Mouse (Mus musculus) liver, embryonic 16.5 days (tissue): ENCODE data around the gene Tmcc3. TPM values are rescaled to one million over a fixed set of nuclear protein-coding genes. Genes with fewer than 3 reads are reported as not detected.

Source experiments
- ATAC-seq: fragments of 200-750 bp; cut with Nextera tagmentation; 2 replicates; pipeline ENCODE4 v1.8.0; 2017; ENCODE audit warnings: low read depth, mild to moderate bottlenecking, moderate number of reproducible peaks, moderate library complexity
- H3K27ac ChIP-seq: fragments of 300-500 bp; sonication (generic); 2 replicates; pipeline ENCODE4 v1.5.1; 2014; ENCODE audit warnings: mild to moderate bottlenecking, low read length
- H3K27me3 ChIP-seq: fragments of 300-500 bp; sonication (generic); 2 replicates; pipeline ENCODE4 v1.6.1; 2014; ENCODE audit warnings: low read depth, low read length, mixed read lengths; ENCODE audit not compliant: control insufficient read depth, insufficient read depth
- H3K36me3 ChIP-seq: fragments of 300-500 bp; sonication (generic); 2 replicates; pipeline ENCODE4 v1.6.1; 2014; ENCODE audit warnings: mild to moderate bottlenecking; ENCODE audit not compliant: control insufficient read depth, insufficient read depth
- H3K4me1 ChIP-seq: fragments of 300-500 bp; sonication (generic); 2 replicates; pipeline ENCODE4 v1.6.1; 2014; ENCODE audit warnings: low read depth, low read length, mixed read lengths; ENCODE audit not compliant: control insufficient read depth
- H3K4me2 ChIP-seq: fragments of 300-500 bp; sonication (generic); 2 replicates; pipeline ENCODE4 v1.6.1; 2014; ENCODE audit warnings: low read depth, low read length, mixed read lengths
- H3K4me3 ChIP-seq: fragments of 300-500 bp; sonication (generic); 2 replicates; pipeline ENCODE4 v1.5.1; 2014; ENCODE audit warnings: low read depth, mild to moderate bottlenecking, low read length
- H3K9ac ChIP-seq: fragments of 300-500 bp; sonication (generic); 2 replicates; pipeline ENCODE4 v1.6.1; 2014; ENCODE audit warnings: low read depth, low read length
- H3K9me3 ChIP-seq: fragments of 300-500 bp; sonication (generic); replicated peaks from 2 replicates; pipeline ENCODE4 v1.6.1; 2016; ENCODE audit warnings: low read length; ENCODE audit not compliant: control insufficient read depth
- WGBS: fragments of 180-500 bp; shearing (Covaris S2); extraction: QIAGEN DNeasy Blood & Tissue Kit; methylation state at CpG from one replicate; pipeline ENCODE4 v1.1.7; 2014; ENCODE audit not compliant: insufficient replicate concordance; 5-methylcytosine and 5-hydroxymethylcytosine counted together
- polyA plus RNA-seq: library from polyadenylated mRNA; unstranded; fragments of >200 nt; fragmentation: Nextera tagmentation; extraction: Ambion mirVana; gene quantifications from 2 replicates; pipeline ENCODE4 v1.2.1, GENCODE M21; 2015

Gene Tmcc3
- polyA plus RNA-seq, 1 experiment from 2014 or later, result 6.7 TPM

DNA sequence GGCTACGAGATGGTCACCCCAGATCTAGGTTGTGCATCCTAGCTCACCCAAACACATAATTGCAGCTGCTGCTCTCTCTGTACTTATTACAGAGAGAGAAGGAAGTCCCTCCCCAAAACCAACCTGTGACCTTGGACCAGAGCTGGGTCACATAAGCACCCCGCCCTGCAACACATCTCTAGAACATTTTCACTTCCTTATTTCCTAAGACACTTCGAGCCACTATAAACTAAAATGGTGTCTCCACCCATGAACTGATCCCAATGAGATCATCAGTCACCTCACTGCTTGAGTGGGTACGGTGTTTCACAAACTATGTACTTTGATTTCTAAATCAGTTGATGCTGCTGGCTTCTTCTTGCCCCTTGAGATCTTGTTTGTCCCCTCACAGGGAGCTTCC is 293.7 kb downstream of the Tmcc3 start:
- H3K36me3 ChIP-seq, result no peaks in the 10 kb centered on the region
- H3K4me2 ChIP-seq, result no peak overlapping the region
- H3K9me3 ChIP-seq, result no peaks in the 10 kb centered on the region
- no peak overlapping the region for H3K27ac ChIP-seq
- H3K4me3 ChIP-seq, result no peak overlapping the region
- H3K4me1 ChIP-seq, result no peaks in the 10 kb centered on the region
- no peak for ATAC-seq
- WGBS, result 54% methylated on average over 4 of the region's 4 CpGs
- H3K27me3 ChIP-seq, result no peaks in the 10 kb centered on the region
- H3K9ac ChIP-seq, result no peak overlapping the region

DNA sequence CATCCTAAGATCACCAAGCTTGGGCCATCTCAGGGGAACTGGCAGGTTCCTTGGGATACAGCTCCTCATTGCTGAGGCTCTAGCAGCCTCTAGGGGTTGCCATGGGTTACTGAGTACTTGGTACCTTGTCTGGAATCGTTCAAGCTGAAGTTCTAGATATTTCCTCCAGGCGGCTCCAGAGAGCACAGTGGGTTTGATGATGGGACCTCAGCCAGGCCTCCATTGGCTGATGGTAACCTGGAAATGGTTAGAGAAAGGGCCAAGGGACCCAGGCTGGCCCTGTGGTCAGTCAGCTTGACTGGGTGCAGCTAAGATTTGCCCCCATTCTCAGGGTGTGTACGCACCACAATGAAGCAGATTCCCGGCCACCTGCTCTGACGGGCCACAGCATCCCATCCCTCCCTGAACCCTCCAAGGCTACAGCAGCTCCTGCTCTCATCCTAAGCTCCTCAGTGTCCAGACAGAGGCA is 297.6 kb downstream of the Tmcc3 start:
- 41% methylated on average over 5 of the region's 5 CpGs for WGBS
- Histone ChIP-seq H3K4me3 (no peak overlapping the region), H3K4me2 (no peak overlapping the region), H3K9me3 (no peaks in the 10 kb centered on the region), H3K27me3 (no peaks in the 10 kb centered on the region), H3K4me1 (no peaks in the 10 kb centered on the region), H3K36me3 (no peaks in the 10 kb centered on the region), H3K27ac (no peak overlapping the region), H3K9ac (no peak overlapping the region)
- peak; percentile 55 for ATAC-seq

DNA sequence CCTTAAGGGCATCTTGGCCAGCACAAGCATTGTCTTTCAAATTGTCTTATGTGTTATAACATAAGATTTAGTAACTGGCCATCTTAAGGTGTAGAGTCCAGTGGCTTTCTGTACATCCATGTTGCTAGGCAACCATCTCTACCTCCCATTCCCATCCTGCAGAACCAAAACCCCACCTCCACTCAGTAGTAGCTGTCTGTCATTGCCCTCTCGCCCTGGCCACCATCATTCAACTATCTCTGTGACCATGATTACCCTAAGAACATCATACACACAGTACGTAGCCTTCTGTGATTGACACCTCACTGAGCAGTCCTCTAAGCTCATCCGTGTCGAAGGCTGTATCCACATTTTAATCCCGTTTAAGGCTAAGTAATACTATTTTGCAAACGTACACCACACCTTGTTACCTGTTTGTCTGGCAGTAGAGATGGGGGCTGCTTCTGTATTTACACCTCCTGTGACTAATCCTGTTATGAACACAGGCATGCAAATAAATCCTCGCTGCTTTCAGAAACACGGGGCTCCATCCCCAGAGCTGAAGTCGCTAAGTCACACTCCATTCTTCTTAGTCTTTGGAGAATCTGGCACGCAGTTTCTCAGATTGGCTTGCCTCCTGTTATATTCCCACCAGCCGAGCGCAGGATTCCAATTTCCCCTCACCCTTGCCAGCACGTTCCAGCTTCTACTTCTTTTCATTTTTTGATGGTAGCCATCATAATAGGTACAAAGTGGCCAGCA is 299.6 kb downstream of the Tmcc3 start:
- no peak overlapping the region for H3K9ac ChIP-seq
- WGBS, result 58% methylated on average over 13 of the region's 13 CpGs
- ATAC-seq, result no peak

DNA sequence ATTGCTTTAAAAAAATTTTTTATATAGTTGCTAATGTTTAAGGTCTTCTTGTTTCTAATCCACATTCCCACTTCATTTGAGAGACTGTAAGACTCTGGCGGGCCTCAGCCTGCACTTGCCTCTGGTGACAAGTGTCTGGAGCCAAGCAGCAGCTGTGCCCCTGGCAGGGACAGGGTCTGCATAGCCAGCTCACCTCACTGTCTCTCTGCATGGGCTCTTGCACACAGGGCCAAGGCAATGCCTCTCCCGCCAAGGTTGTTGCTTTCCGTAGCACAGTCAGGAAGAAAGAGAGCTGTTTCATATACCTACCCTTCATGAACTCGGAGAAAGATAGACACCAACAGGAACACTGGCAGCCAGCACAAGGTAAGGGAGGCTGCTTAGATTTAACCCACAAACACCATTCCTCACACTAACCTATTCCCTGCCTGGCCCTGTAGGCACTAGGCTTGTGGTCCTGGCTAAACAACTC is 300.3 kb downstream of the Tmcc3 start:
- no peaks in the 10 kb centered on the region for H3K27me3 ChIP-seq
- no peak overlapping the region for H3K4me3 ChIP-seq
- no peak overlapping the region for H3K9ac ChIP-seq
- H3K4me1 ChIP-seq, result no peaks in the 10 kb centered on the region
- no peak overlapping the region for H3K4me2 ChIP-seq
- H3K36me3 ChIP-seq, result no peaks in the 10 kb centered on the region
- H3K9me3 ChIP-seq, result no peaks in the 10 kb centered on the region
- WGBS, result 69% methylated on average over 4 of the region's 4 CpGs
- no peak overlapping the region for H3K27ac ChIP-seq
- ATAC-seq, result no peak

More for the DNA sequence above, 299.6 kb downstream of the Tmcc3 start:
- Histone ChIP-seq H3K4me2 (no peak overlapping the region), H3K4me3 (no peak overlapping the region), H3K27me3 (no peaks in the 10 kb centered on the region), H3K4me1 (no peaks in the 10 kb centered on the region), H3K36me3 (no peaks in the 10 kb centered on the region), H3K9me3 (no peaks in the 10 kb centered on the region), H3K27ac (no peak overlapping the region)

DNA sequence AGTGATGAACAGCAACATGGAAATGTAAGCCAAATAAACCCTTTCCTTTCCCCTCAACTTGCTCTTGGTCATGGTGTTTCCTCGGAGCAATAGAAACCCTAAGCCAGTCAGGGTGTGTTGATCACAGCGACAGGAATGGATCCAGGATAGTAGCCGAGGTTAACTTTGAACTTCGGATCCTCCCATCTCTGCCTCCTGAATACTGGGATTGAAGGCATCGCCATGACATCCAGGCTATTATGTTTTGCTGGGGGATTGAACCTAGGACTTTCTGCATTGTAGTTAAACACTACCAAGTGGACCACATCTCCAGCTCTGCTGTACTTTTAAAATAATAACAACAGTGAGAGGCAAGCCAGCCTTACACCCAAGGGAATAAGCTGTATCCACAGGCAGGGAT is 307.8 kb downstream of the Tmcc3 start:
- Histone ChIP-seq H3K4me1 (no peaks in the 10 kb centered on the region), H3K9me3 (no peaks in the 10 kb centered on the region), H3K9ac (no peak overlapping the region), H3K36me3 (no peaks in the 10 kb centered on the region), H3K27me3 (peaks cover 8% of the 10 kb centered on the region), H3K4me2 (no peak overlapping the region), H3K4me3 (no peak overlapping the region), H3K27ac (no peak overlapping the region)
- no peak for ATAC-seq
- WGBS, result 70% methylated on average over 5 of the region's 5 CpGs

DNA sequence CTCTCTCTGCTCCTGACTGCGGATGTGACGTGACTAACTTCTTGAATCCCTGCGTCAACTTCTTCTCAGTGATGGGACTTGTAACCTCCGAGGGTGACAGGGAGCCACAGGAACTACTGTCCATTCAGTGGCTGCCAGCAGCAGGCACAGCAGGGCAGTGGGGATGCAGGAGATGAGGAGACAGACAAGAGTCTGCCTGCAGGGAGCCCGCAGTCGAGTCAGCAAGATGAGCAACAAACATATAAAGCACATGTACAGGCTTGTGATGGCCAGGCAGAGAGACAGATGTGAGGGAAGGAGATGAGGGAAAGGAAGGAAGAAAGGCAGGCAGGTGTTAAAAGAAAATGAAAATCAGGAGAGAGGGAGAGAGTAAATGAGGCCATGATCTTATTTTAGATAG is 308.8 kb downstream of the Tmcc3 start:
- Histone ChIP-seq H3K27me3 (peaks cover 8% of the 10 kb centered on the region), H3K27ac (no peak overlapping the region), H3K4me2 (no peak overlapping the region), H3K4me3 (no peak overlapping the region), H3K4me1 (no peaks in the 10 kb centered on the region), H3K9ac (no peak overlapping the region), H3K36me3 (no peaks in the 10 kb centered on the region), H3K9me3 (no peaks in the 10 kb centered on the region)
- no peak for ATAC-seq
- 48% methylated on average over 6 of the region's 6 CpGs for WGBS

DNA sequence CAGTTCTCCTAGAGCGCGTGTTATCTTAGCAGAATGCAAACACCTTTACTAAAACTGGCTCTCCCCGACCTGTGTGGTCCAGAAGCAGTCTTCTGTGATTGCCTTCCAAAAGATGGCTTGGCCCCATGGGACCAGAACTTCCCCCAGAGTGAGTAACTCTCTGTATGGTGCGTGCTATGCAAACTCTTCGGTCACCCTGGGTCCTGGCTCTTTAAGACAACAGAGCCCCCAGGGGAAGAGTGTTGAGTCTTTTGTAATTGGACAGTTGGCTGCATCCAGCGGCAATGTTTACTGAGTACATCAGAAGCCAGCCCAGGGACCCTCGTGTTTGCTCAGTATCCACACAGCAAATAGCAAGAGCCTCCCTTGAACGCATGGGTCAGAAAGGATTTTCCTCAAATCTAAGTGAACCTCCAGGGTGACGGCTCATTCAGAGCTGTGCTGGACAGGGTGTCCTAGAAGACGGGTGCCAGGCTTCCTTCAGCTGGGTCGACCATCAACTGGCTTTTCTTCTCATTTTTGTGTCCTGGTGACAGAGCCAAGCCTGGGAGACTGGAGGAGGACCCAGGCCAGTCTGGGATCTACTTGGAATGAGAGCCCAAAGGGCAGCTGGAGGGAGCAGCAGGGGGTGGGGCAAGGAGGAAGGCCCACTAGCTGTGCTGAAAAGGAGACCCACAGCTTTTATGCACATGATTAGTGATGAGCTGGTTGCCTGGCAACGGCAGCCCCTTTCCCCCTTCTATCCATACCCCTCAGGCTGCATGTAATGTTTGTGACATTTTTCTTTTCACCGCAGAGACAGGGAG is 309.9 kb downstream of the Tmcc3 start:
- Histone ChIP-seq H3K27ac (no peak overlapping the region), H3K27me3 (peaks cover 8% of the 10 kb centered on the region), H3K4me2 (no peak overlapping the region), H3K36me3 (no peaks in the 10 kb centered on the region), H3K4me1 (no peaks in the 10 kb centered on the region), H3K9me3 (no peaks in the 10 kb centered on the region), H3K4me3 (no peak overlapping the region), H3K9ac (no peak overlapping the region)
- WGBS, result 14% methylated on average over 13 of the region's 13 CpGs
- no peak for ATAC-seq

DNA sequence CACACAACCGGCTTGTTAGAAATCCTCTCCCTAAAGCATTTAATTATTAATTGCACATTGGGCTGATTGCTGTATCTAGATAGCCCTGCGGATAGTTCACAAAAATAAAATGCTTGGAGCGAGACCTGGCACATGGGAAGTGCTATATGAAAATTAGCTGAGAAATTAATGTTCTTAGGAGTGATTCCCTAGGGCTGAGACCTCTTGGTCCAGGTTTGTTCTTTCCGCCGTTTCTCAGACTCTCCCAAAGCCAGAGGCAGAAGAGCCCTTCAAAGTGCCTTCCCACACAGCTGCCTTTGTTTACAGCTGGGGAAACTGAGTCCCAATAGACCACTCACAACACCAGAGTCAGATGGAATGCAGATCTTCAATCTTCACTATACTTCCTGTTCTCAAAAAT is 310.5 kb downstream of the Tmcc3 start:
- Histone ChIP-seq H3K9me3 (no peaks in the 10 kb centered on the region), H3K4me3 (no peak overlapping the region), H3K4me1 (no peaks in the 10 kb centered on the region), H3K4me2 (no peak overlapping the region), H3K36me3 (no peaks in the 10 kb centered on the region), H3K9ac (no peak overlapping the region), H3K27me3 (peaks cover 8% of the 10 kb centered on the region), H3K27ac (no peak overlapping the region)
- ATAC-seq, result no peak
- 46% methylated on average over 5 of the region's 5 CpGs for WGBS

DNA sequence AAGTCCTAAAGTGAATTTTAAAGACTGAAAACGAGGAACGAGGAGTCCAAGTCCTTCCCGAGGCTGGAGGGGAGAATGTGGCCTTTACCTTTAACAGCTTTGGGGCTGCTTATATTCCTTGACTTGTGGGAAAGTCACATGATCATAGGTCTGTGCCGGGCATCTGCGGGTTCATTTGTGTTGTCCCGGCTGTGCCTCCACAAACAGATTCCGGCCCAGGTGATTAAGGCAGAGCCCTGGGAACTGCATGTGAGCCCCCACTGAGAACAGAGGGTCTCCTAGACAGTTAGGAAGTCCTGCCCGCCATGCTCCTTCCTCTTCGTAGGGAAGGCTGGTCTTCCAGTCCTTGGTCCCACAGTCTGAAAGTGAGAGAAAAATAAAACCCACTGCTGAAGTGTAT is 311.1 kb downstream of the Tmcc3 start:
- ATAC-seq, result no peak
- Histone ChIP-seq H3K9me3 (no peaks in the 10 kb centered on the region), H3K4me2 (no peak overlapping the region), H3K27me3 (peaks cover 8% of the 10 kb centered on the region), H3K9ac (no peak overlapping the region), H3K4me3 (no peak overlapping the region), H3K27ac (no peak overlapping the region), H3K36me3 (no peaks in the 10 kb centered on the region), H3K4me1 (no peaks in the 10 kb centered on the region)
- WGBS, result 30% methylated on average over 9 of the region's 9 CpGs
